Mouse (Mus musculus) small intestine, adult 2 months (tissue): Measurements from ENCODE around the gene Rbfox1. TPM values are rescaled to one million over a fixed set of nuclear protein-coding genes. Genes with fewer than 3 reads are reported as not detected.

Experiments used
- H3K27ac ChIP-seq: fragments of 200-500 bp; 2 replicates; pipeline ENCODE4 v1.5.1; 2012; ENCODE audit warnings: low read depth, low read length, control low read depth, inconsistent platforms; ENCODE audit not compliant: insufficient read depth
- H3K27me3 ChIP-seq: fragments of 200-500 bp; 2 replicates; pipeline ENCODE4 v1.6.1; 2012; ENCODE audit warnings: mild to moderate bottlenecking, moderate library complexity, low read length, inconsistent platforms; ENCODE audit not compliant: control insufficient read depth, insufficient read depth
- H3K36me3 ChIP-seq: fragments of 200-500 bp; 2 replicates; pipeline ENCODE4 v1.6.1; 2012; ENCODE audit warnings: mild to moderate bottlenecking, low read length, control low read depth, inconsistent platforms; ENCODE audit not compliant: control insufficient read depth, insufficient read depth
- H3K4me1 ChIP-seq: fragments of 200-500 bp; 2 replicates; pipeline ENCODE4 v1.6.1; 2012; ENCODE audit warnings: low read length, inconsistent platforms, mixed read lengths; ENCODE audit not compliant: control insufficient read depth, insufficient read depth, insufficient read length
- H3K4me3 ChIP-seq: fragments of 200-500 bp; 2 replicates; pipeline ENCODE4 v1.5.1; 2012; ENCODE audit warnings: low read depth, mild to moderate bottlenecking, control low read depth, inconsistent platforms, low read length, moderate library complexity
- CTCF ChIP-seq: fragments of 200-500 bp; IDR thresholded peaks from 2 replicates; pipeline ENCODE4 v1.5.1; 2012; ENCODE audit warnings: low read depth, mild to moderate bottlenecking, control low read depth, inconsistent platforms, low read length, moderate library complexity, mixed read lengths; ENCODE audit not compliant: insufficient replicate concordance, insufficient read length; ENCODE audit errors: extremely low read depth
- POLR2A ChIP-seq: fragments of 200-500 bp; IDR thresholded peaks from 2 replicates; pipeline ENCODE4 v1.6.1; 2012; ENCODE audit warnings: low read depth, mild to moderate bottlenecking, control low read depth, inconsistent platforms, low read length, moderate library complexity
- WGBS: fragments of 180-500 bp; shearing (Covaris S2); methylation state at CpG from one replicate; pipeline ENCODE4 v1.1.7; 2018; 5-methylcytosine and 5-hydroxymethylcytosine counted together
- polyA plus RNA-seq: library from polyadenylated mRNA; depleted of rRNA; stranded (reverse); fragments of >200 nt; gene quantifications from 2 replicates; pipeline ENCODE4 v1.2.3, GENCODE M21; 2012

Gene Rbfox1
- polyA plus RNA-seq, 1 experiment = 0.72 TPM

DNA sequence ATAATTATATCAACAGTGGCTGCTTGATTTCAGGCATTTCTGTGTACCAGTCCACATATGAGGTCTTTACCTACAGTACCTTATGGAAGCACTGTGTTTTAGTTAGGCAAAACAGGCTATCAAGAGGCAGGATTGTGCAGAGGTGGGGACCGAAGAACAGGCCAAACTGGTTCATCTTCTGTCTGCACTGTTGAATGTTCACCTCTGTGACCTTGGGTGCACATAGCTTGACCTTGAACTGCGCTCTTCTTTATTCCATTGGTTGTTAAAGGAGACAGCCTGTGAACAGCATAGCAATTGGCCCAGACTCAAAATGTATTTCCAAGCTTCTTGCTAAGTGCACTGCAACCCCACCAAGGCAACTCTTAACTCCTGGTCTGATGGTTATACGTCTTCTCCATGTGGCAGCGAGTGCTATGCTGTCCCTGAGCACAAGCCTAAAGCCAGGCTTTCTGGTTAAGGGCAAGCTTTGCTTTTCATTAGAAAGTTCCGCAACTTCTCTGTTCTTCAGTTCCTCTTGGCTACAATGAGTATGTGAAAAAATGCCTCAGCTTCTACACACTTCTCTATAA, 1196.6 kb downstream of the Rbfox1 start:
- no peak for TF ChIP-seq POLR2A
- no peak for TF ChIP-seq CTCF
- H3K27me3 ChIP-seq = no peaks in the 10 kb centered on the region
- 73% methylated on average over 5 of the region's 5 CpGs for WGBS
- H3K4me1 ChIP-seq = no peaks in the 10 kb centered on the region
- H3K27ac ChIP-seq = no peak overlapping the region
- H3K36me3 ChIP-seq = no peaks in the 10 kb centered on the region
- H3K4me3 ChIP-seq = no peak overlapping the region

DNA sequence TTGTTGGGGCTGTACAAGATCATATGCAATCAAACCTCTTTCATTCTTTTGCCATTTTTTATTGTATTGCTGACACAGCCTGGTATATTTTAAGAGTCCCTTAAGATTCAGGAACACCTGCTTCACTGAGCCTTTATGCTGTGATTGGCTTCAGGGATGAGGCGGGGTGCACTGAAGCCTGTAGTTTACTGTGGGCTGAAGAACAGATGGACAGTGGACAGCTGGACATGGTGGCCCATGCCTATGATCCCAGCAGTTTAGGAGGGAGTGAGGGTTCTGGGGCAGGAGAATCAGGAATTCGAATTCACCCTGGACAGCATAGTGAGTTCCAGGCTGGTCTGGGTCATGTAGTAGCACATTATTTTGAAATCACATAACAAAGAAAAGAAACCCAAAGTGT, 1198.8 kb downstream of the Rbfox1 start:
- Histone ChIP-seq H3K36me3 (no peaks in the 10 kb centered on the region), H3K27me3 (no peaks in the 10 kb centered on the region), H3K27ac (no peak overlapping the region), H3K4me3 (no peak overlapping the region), H3K4me1 (no peaks in the 10 kb centered on the region)
- WGBS = 75% methylated on average over 2 of the region's 2 CpGs
- no peak for TF ChIP-seq CTCF
- no peak for TF ChIP-seq POLR2A

DNA sequence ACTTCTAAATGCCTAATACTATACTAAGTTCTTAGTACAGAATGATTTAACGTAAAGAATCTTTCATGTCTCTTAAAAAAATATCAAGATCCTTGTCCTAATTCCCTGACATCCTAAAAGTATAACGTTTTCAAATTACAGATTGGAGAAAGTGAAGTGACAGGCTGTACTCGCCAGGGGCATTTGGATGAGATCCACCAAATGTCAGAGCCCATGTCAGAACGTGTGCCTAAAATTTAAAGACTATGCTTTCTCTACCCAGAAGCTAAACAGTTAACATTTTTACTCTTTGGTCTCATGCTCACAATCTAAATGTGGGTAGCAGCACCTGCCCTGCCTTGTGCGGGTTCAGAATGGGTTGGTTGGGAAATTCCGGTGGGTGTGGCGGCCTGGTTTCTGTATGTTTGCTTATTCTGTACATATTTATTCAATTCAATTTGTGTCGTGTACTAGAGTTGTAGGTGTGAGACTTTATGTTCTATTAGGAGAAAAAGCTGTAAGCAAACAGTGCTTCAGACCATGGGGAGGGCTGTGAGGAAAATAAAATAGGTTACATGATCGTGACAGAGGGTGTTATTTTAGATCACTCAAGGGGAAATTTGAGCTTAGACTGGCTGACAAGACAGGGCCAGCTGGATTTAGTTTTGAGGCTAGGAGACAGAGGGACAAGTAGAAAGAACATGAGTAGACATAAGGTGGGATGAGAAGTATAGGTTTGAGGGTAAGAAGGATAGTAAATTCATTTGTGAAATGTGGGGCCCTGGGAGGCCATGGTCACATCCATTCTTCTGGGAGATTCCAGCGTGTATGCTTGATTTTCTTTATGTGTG, 1203.7 kb downstream of the Rbfox1 start:
- WGBS = 65% methylated on average over 10 of the region's 10 CpGs
- no peaks in the 10 kb centered on the region for H3K4me1 ChIP-seq
- no peak overlapping the region for H3K4me3 ChIP-seq

DNA sequence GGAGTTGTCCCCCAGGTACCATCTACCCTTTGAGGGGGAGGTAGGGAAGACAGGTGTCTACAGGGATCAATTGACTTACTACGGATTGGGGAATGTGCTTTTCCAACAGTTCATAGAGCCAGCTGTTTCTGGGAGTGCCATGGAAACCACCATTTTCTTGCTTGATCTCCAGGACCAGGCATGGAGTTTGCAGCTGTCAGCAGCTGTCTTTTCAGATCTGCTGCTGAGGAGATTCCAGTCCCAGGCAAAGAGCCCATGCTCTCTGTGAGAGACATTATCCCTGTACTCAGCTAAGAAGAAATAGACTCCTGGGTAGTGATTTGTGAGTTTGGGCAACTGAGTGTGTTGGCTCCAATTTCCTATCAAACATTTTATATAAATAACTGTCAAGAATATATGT, 1204.3 kb downstream of the Rbfox1 start:
- Histone ChIP-seq H3K36me3 (no peaks in the 10 kb centered on the region), H3K27ac (no peak overlapping the region), H3K4me1 (no peaks in the 10 kb centered on the region), H3K4me3 (no peak overlapping the region), H3K27me3 (no peaks in the 10 kb centered on the region)
- TF ChIP-seq CTCF (no peak), POLR2A (no peak)
- 77% methylated on average over 1 of the region's 1 CpGs for WGBS

More for the DNA sequence above, 1203.7 kb downstream of the Rbfox1 start:
- no peaks in the 10 kb centered on the region for H3K36me3 ChIP-seq
- H3K27me3 ChIP-seq = no peaks in the 10 kb centered on the region
- TF ChIP-seq POLR2A = no peak
- no peak for TF ChIP-seq CTCF
- H3K27ac ChIP-seq = no peak overlapping the region

DNA sequence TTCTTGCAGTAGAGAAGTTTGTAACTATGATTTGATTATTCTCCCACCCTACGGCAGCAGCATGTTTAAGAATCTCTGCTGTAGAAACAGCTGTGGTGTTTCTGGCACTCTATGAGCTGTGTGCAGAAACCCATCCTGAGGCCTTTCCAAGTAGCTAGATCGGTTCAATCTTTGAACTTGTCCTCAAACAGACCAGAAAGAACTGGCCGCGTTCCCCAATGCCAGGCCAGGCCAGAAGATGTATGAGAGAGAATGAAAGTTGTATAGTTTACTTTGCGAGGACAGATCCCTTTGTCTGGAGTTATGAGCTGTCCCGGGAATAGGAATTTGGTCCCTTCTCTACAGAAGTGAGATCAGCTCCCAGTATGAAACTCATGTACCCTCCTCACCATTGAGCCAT, 1205.0 kb downstream of the Rbfox1 start:
- H3K36me3 ChIP-seq = no peaks in the 10 kb centered on the region
- TF ChIP-seq POLR2A (no peak), CTCF (no peak)
- WGBS = 74% methylated on average over 6 of the region's 6 CpGs
- no peaks in the 10 kb centered on the region for H3K4me1 ChIP-seq
- no peaks in the 10 kb centered on the region for H3K27me3 ChIP-seq
- H3K4me3 ChIP-seq = no peak overlapping the region
- H3K27ac ChIP-seq = no peak overlapping the region

DNA sequence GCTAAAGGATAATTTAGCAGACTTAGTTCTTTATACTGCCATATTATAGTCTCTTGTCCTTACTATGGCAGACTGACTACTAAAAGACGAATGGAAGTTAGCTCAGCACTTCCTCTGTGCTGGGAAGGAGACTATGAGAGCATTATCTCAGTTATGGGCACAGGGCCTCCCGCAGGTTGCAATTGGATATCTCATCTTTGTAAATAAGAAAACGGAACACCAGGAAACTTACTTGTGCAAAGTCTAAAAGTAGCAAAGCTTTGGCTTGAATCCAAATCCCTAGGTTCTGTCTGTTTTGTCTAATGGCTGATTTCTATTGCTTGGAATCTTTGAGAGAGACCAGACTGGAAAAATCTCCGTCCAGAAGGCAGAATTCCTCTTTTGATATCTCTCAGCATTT, 1207.7 kb downstream of the Rbfox1 start:
- H3K36me3 ChIP-seq = no peaks in the 10 kb centered on the region
- TF ChIP-seq POLR2A = no peak
- no peak for TF ChIP-seq CTCF
- H3K4me1 ChIP-seq = no peaks in the 10 kb centered on the region
- 58% methylated on average over 4 of the region's 4 CpGs for WGBS
- H3K27me3 ChIP-seq = no peaks in the 10 kb centered on the region
- H3K4me3 ChIP-seq = no peak overlapping the region
- H3K27ac ChIP-seq = no peak overlapping the region

DNA sequence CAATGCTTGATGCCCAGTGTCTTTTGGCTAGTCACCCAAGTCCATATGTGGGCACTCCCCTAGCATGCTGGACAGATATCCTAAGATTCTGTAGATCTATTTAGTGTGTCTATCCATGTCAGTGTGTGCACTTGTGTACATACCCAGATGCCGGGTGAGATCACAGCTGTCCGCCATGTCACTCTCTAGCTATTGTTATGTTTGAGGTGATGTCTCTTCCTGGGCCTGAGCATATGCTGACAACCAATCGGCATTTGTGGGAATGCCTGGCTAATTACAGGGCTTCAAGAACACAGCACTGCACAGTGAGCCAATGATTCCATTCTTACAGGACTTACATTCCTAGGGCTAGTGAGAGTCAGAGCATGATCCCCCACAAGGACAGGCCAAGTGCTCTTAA, 1208.5 kb downstream of the Rbfox1 start:
- WGBS = 89% methylated on average over 3 of the region's 3 CpGs
- Histone ChIP-seq H3K4me3 (no peak overlapping the region), H3K4me1 (no peaks in the 10 kb centered on the region), H3K27me3 (no peaks in the 10 kb centered on the region), H3K36me3 (no peaks in the 10 kb centered on the region), H3K27ac (no peak overlapping the region)
- TF ChIP-seq POLR2A (no peak), CTCF (no peak)
